Comparison of ENCODE assay signal across 8 mouse cellular contexts in the genomic region with DNA sequence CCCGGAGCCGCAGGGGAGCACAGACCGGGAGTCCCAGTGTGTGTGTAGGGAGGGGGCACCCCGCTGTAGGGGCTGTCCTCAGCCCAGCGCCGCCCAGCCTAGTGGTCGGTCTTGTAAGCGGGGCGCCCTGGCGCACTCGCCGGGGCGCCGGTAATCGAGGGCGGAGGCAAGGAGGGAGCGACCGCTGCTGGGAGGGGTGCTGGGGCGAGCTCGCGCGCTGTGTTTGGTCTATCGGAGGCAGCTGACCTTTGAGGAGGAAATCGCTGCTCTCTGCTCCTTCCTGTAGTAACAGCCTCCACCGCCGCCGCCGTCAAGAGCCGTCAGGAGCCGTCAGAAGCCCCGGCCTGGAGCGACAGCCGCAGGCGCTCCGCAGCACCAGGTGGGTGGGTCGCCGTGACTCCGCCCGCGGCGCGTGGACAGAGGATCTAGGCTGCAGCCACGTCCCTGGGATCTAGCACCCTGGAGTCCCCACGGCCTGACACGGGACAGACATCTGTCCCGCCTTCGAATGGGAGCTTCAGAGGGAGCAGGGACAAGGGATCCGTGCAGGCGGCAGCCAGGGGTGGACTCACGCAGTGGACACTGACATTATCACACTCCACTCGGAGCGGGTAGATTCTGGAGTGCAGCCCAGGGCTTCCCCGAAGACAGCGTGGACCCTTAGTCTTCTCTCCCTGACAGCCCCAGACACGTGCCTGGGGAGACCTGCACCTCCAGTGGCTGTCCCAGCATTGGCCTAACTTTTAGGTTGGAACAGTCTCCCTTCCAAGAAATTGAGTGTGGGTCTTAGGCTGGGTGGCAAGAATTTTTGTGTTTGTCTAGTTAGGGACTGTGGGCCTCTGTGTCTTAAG. TPM values are rescaled to one million over a fixed set of nuclear protein-coding genes. Genes with fewer than 3 reads are reported as not detected.
DNase-seq lines count a peak whose midpoint lies in the region; ATAC-seq and TF ChIP-seq lines count a peak whose summit lies in the region.

No protein-coding gene starts in this region.

- H3K27ac ChIP-seq in heart, postnatal 0 days (ENCODE audit: low read depth), result peak overlapping the region; percentile 64
- peak overlapping the region; percentile 63 for H3K27ac ChIP-seq in lung, embryonic 15.5 days

- peak; percentile 95 for DNase-seq in CD4-positive, CD25-positive, alpha-beta regulatory T cell, adult 2 months (ENCODE audit: low read depth, low spot score)
- peak; percentile 94 for DNase-seq in adrenal gland, postnatal 14 days
- peak; percentile 63 for DNase-seq in fibroblast of lung, adult 2 months (ENCODE audit: low read depth)
- DNase-seq in heart, postnatal 0 days (ENCODE audit: low spot score), result peak; percentile 95
- peak; percentile 90 to 92 for DNase-seq in kidney, postnatal 36 days
- peak; percentile 90 for DNase-seq in thymus, postnatal 0 days (ENCODE audit: low spot score)

- 1% methylated on average over 55 of the region's 55 CpGs for WGBS in heart, postnatal 0 days
- under 1% methylated on average over 55 of the region's 55 CpGs for WGBS in lung, embryonic 15.5 days

- TF ChIP-seq CTCF in heart, postnatal 0 days (IDR thresholded peaks at IDR 0.05; ENCODE audit: low read depth), result no peak

- no peaks in the 10 kb centered on the region for H3K9me3 ChIP-seq in heart, postnatal 0 days (replicated peaks; ENCODE audit: control insufficient read depth, low read length)
- H3K9me3 ChIP-seq in lung, embryonic 15.5 days, result no peaks in the 10 kb centered on the region

- peak overlapping the region; percentile 62 for H3K9ac ChIP-seq in heart, postnatal 0 days (replicated peaks; ENCODE audit: low read depth, low read length)
- peak overlapping the region; percentile 44 for H3K9ac ChIP-seq in lung, embryonic 15.5 days

- peak; percentile 92 for ATAC-seq in heart, postnatal 0 days (ENCODE audit: insufficient read depth, low read depth)
- ATAC-seq in lung, embryonic 15.5 days (ENCODE audit: borderline replicate concordance, extremely low read depth, low FRiP score, low TSS enrichment), result peak; percentile 91
- peak; percentile 91 for ATAC-seq in neutrophil, adult 5-6 weeks (ENCODE audit: extremely low read depth, insufficient number of reproducible peaks, low FRiP score, poor library complexity, severe bottlenecking)

- H3K27me3 ChIP-seq in heart, postnatal 0 days (ENCODE audit: control insufficient read depth, insufficient read depth, low read length), result peaks cover 3% of the 10 kb centered on the region; the same call in 1 of the 2 replicates
- H3K27me3 ChIP-seq in lung, embryonic 15.5 days, result peaks cover 12% of the 10 kb centered on the region

- H3K36me3 ChIP-seq in heart, postnatal 0 days (replicated peaks; ENCODE audit: control insufficient read depth, insufficient read depth, low read length), result peaks cover 7% of the 10 kb centered on the region
- no peaks in the 10 kb centered on the region for H3K36me3 ChIP-seq in lung, embryonic 15.5 days

- peak overlapping the region; percentile 65 for H3K4me2 ChIP-seq in heart, postnatal 0 days (ENCODE audit: low read depth, low read length)
- peak overlapping the region; percentile 69 for H3K4me2 ChIP-seq in lung, embryonic 15.5 days

- H3K4me3 ChIP-seq in heart, postnatal 0 days (ENCODE audit: low read depth, low read length), result peak overlapping the region; percentile 50
- H3K4me3 ChIP-seq in lung, embryonic 15.5 days, result peak overlapping the region; percentile 54

- no peak for TF ChIP-seq EP300 in heart, postnatal 0 days (IDR thresholded peaks at IDR 0.05; ENCODE audit: low read depth)

- H3K4me1 ChIP-seq in heart, postnatal 0 days (ENCODE audit: control insufficient read depth, insufficient read depth), result peaks cover 11% of the 10 kb centered on the region
- H3K4me1 ChIP-seq in lung, embryonic 15.5 days, result peaks cover 18% of the 10 kb centered on the region

RNA-seq across cellular contexts. Expression of gene Stat5a, which starts 1.3 kb away (rescaled TPM):
- total RNA-seq in adrenal gland, postnatal 14 days (2021), result 37.8 and 44.2 TPM in 2 replicates
- 12.6 and 21.3 TPM in 2 replicates for total RNA-seq in heart, postnatal 0 days (2014; rRNA removed; ENCODE audit: low replicate concordance)
- 9.6 and 11.7 TPM in 2 replicates for polyA plus RNA-seq in heart, postnatal 0 days (2015; fragmentation: Nextera tagmentation; extraction: Ambion mirVana)
- polyA plus RNA-seq in lung, embryonic 15.5 days (2015; fragmentation: Nextera tagmentation; extraction: Ambion mirVana), result 8.2 and 9.5 TPM in 2 replicates
- total RNA-seq in neutrophil, adult 5-6 weeks (2017), result 20.9 and 22.5 TPM in 2 replicates
- polyA plus RNA-seq in thymus, postnatal 0 days (2015; fragmentation: Nextera tagmentation; extraction: Ambion mirVana), result 61.2 and 62.7 TPM in 2 replicates

RNA-seq across cellular contexts. Expression of gene Stat5b, which starts 9.9 kb away (rescaled TPM):
- total RNA-seq in adrenal gland, postnatal 14 days (2021), result 72.8 and 74.6 TPM in 2 replicates
- total RNA-seq in heart, postnatal 0 days (2014; rRNA removed; ENCODE audit: low replicate concordance), result 29.2 and 48.2 TPM in 2 replicates
- 22.5 and 23.3 TPM in 2 replicates for polyA plus RNA-seq in heart, postnatal 0 days (2015; fragmentation: Nextera tagmentation; extraction: Ambion mirVana)
- 28.1 TPM in 2 replicates for polyA plus RNA-seq in lung, embryonic 15.5 days (2015; fragmentation: Nextera tagmentation; extraction: Ambion mirVana)
- total RNA-seq in neutrophil, adult 5-6 weeks (2017), result 103 and 108 TPM in 2 replicates
- polyA plus RNA-seq in thymus, postnatal 0 days (2015; fragmentation: Nextera tagmentation; extraction: Ambion mirVana), result 99.6 and 105 TPM in 2 replicates

Comparison
In these comparisons a context has a peak if more than half of its experiments do, and no peak if none do; other contexts are left out.
1. Peak in every context shown above with its lines: DNase-seq, ATAC-seq, H3K4me3 ChIP-seq and H3K27ac ChIP-seq.